ENCODE assay signal across 26 mouse cellular contexts in the genomic region with DNA sequence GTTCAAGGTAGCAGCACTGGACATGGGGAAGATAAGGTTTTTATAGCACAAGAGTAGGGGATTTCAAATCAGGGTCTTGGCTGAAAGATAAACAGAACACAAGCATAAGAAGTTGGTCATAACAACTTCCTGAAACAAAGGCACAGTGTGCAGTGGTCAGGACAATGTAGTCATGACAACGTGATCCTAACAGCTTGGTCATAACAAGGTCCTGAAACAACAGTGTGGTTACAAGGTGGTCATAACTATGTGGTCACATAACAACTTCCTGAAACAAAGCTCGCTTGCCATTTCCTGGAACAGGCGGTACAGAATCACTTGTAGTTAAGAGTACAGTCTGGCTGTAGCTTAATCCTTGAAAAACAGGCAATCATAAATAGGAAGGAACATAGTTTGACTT. TPM values are rescaled to one million over a fixed set of nuclear protein-coding genes. Genes with fewer than 3 reads are reported as not detected.
DNase-seq lines count a peak whose midpoint lies in the region; ATAC-seq and TF ChIP-seq lines count a peak whose summit lies in the region.
"Had no signal": no experiment of that assay in that cellular context is flagged by ENCODE, and none has a peak within 500 bp of the region (broad histone marks: within the 10 kb centered on the region; RNA-seq: fewer than 3 reads in every experiment).

No protein-coding gene starts in this region.

- H3K4me1 ChIP-seq in liver, postnatal 0 days (ENCODE audit: insufficient read depth) = no peaks in the 10 kb centered on the region; the same call in 1 of the 2 replicates
- no peaks in the 10 kb centered on the region for H3K4me1 ChIP-seq in liver, embryonic 12.5 days
- H3K4me1 ChIP-seq: embryonic facial prominence, embryonic 13.5 days; forebrain, embryonic 12.5 days; heart, embryonic 12.5 days; limb, embryonic 13.5 days; liver, embryonic 13.5 days; lung, embryonic 15.5 days; midbrain, embryonic 15.5 days; neural tube, embryonic 15.5 days had no signal

- ATAC-seq in liver, postnatal 0 days = peak; percentile 35; the same call in 1 of the 2 replicates
- no peak for ATAC-seq in liver, embryonic 12.5 days
- peak; percentile 90 for ATAC-seq in common myeloid progenitor, adult 5-6 weeks (replicated peaks; ENCODE audit: low read depth, poor library complexity, severe bottlenecking)
- peak; percentile 88 for ATAC-seq in megakaryocyte progenitor cell, adult 5-6 weeks (replicated peaks; ENCODE audit: poor library complexity)
- ATAC-seq: midbrain, embryonic 15.5 days had no signal

- H3K9me3 ChIP-seq in liver, postnatal 0 days (ENCODE audit: low read length) = no peaks in the 10 kb centered on the region
- H3K9me3 ChIP-seq in liver, embryonic 12.5 days (replicated peaks) = no peaks in the 10 kb centered on the region; the same call in 1 of the 2 replicates
- H3K9me3 ChIP-seq: embryonic facial prominence, embryonic 13.5 days; forebrain, embryonic 12.5 days; liver, embryonic 13.5 days; lung, embryonic 15.5 days; midbrain, embryonic 15.5 days; neural tube, embryonic 15.5 days had no signal

- TF ChIP-seq EP300 in liver, postnatal 0 days (IDR thresholded peaks at IDR 0.05; ENCODE audit: low read depth) = no peak

- no peaks in the 10 kb centered on the region for H3K36me3 ChIP-seq in liver, postnatal 0 days (replicated peaks; ENCODE audit: insufficient read depth, low read length)
- no peaks in the 10 kb centered on the region for H3K36me3 ChIP-seq in liver, embryonic 12.5 days
- no peaks in the 10 kb centered on the region for H3K36me3 ChIP-seq in C2C12 (ENCODE audit: control insufficient read depth, insufficient read depth)
- H3K36me3 ChIP-seq: embryonic facial prominence, embryonic 13.5 days; forebrain, embryonic 12.5 days; G1E; heart, embryonic 12.5 days; limb, embryonic 13.5 days; liver, embryonic 13.5 days; lung, embryonic 15.5 days; midbrain, embryonic 15.5 days; neural tube, embryonic 15.5 days had no signal

- WGBS in liver, postnatal 0 days (ENCODE audit: insufficient replicate concordance) = 25% methylated on average over 3 of the region's 3 CpGs
- WGBS in liver, embryonic 12.5 days (ENCODE audit: insufficient replicate concordance) = 16% methylated on average over 3 of the region's 3 CpGs

- H3K9ac ChIP-seq in liver, postnatal 0 days (replicated peaks) = no peak overlapping the region
- H3K9ac ChIP-seq in liver, embryonic 12.5 days = no peak overlapping the region
- H3K9ac ChIP-seq: embryonic facial prominence, embryonic 13.5 days; forebrain, embryonic 12.5 days; heart, embryonic 12.5 days; limb, embryonic 13.5 days; liver, embryonic 13.5 days; lung, embryonic 15.5 days; midbrain, embryonic 15.5 days; neural tube, embryonic 15.5 days had no signal

- no peak overlapping the region for H3K4me3 ChIP-seq in liver, postnatal 0 days (ENCODE audit: low read depth, low read length)
- no peak overlapping the region for H3K4me3 ChIP-seq in liver, embryonic 12.5 days
- no peak overlapping the region for H3K4me3 ChIP-seq in C2C12 (ENCODE audit: insufficient read depth, poor library complexity, severe bottlenecking)
- H3K4me3 ChIP-seq: embryonic facial prominence, embryonic 13.5 days; erythroblast, embryonic 14.5 days; forebrain, embryonic 12.5 days; heart, embryonic 12.5 days; limb, embryonic 13.5 days; liver, embryonic 13.5 days; lung, embryonic 15.5 days; midbrain, embryonic 15.5 days; neural tube, embryonic 15.5 days had no signal

- no peak for DNase-seq in liver, postnatal 0 days
- DNase-seq in spleen, adult 18-20 months = no peak
- DNase-seq in layer of hippocampus, adult 9-10 months (ENCODE audit: low spot score) = no peak
- DNase-seq in layer of hippocampus, postnatal 14 days (ENCODE audit: low spot score in 2 of 2) = no peak
- DNase-seq: adrenal gland, postnatal 10 days; cerebellum, adult 2 months; cerebellum, postnatal 25 days; embryo, embryonic 11 days; heart, postnatal 10 days; kidney, adult 11 months; liver, embryonic 13.5 days; thymus, postnatal 36 days had no signal

- no peak overlapping the region for H3ac ChIP-seq in C2C12 (ENCODE audit: control insufficient read depth, insufficient read length, low read depth)

- no peaks in the 10 kb centered on the region for H3K79me3 ChIP-seq in C2C12 (ENCODE audit: low read depth)

- H3K27ac ChIP-seq in liver, postnatal 0 days (ENCODE audit: low read depth) = no peak overlapping the region
- no peak overlapping the region for H3K27ac ChIP-seq in liver, embryonic 12.5 days
- H3K27ac ChIP-seq: embryonic facial prominence, embryonic 13.5 days; forebrain, embryonic 12.5 days; kidney, postnatal 0 days; limb, embryonic 13.5 days; liver, embryonic 13.5 days; lung, embryonic 15.5 days; midbrain, embryonic 15.5 days; neural tube, embryonic 15.5 days had no signal

- H3K4me2 ChIP-seq in liver, postnatal 0 days (ENCODE audit: low read depth, low read length) = no peak overlapping the region
- no peak overlapping the region for H3K4me2 ChIP-seq in liver, embryonic 12.5 days
- H3K4me2 ChIP-seq: embryonic facial prominence, embryonic 13.5 days; forebrain, embryonic 12.5 days; heart, embryonic 12.5 days; limb, embryonic 13.5 days; liver, embryonic 13.5 days; lung, embryonic 15.5 days; midbrain, embryonic 15.5 days; neural tube, embryonic 15.5 days had no signal

- 0 out of 2 replicates have a peak, but pooled peaks cover 4% of the 10 kb centered on the region for H3K27me3 ChIP-seq in liver, postnatal 0 days (ENCODE audit: insufficient read depth, low read length)
- peaks cover 60% of the 10 kb centered on the region for H3K27me3 ChIP-seq in liver, embryonic 12.5 days (replicated peaks)
- peaks cover 23% of the 10 kb centered on the region for H3K27me3 ChIP-seq in C2C12 (ENCODE audit: control insufficient read depth, insufficient read depth, insufficient read length)
- H3K27me3 ChIP-seq: forebrain, embryonic 12.5 days; limb, embryonic 13.5 days; lung, embryonic 15.5 days; midbrain, embryonic 15.5 days; neural tube, embryonic 15.5 days had no signal

- no peaks in the 10 kb centered on the region for H3K79me2 ChIP-seq in C2C12 (ENCODE audit: control insufficient read depth, insufficient read depth)

- no peak for TF ChIP-seq CTCF in liver, postnatal 0 days (IDR thresholded peaks at IDR 0.05; ENCODE audit: low read depth)
- no peak for TF ChIP-seq CTCF in C2C12 (IDR thresholded peaks at IDR 0.05; ENCODE audit: control insufficient read depth, insufficient read depth, insufficient read length)

TF ChIP-seq in C2C12, 6 proteins besides CTCF, POLR2A, EP300 and RAD21:
- TF ChIP-seq MYOD1 (IDR thresholded peaks at IDR 0.05; ENCODE audit: control insufficient read depth, insufficient read length, low read depth) (peak; percentile 53), CEBPB (IDR thresholded peaks at IDR 0.05; ENCODE audit: low read depth) (no peak), FOSL1 (IDR thresholded peaks at IDR 0.05; ENCODE audit: insufficient read depth, low read length, poor library complexity, severe bottlenecking) (no peak), MYOG (IDR thresholded peaks at IDR 0.05; ENCODE audit: control insufficient read depth, extremely low read depth, insufficient read length) (no peak)

RNA-seq across cellular contexts. Expression of gene Olfm1, which starts 12.7 kb away (rescaled TPM):
- polyA plus RNA-seq in liver, postnatal 0 days (2015; fragmentation: Nextera tagmentation; extraction: Ambion mirVana) = 2.4 and 3.1 TPM in 2 replicates
- polyA plus RNA-seq in liver, embryonic 12.5 days (2016; fragmentation: Nextera tagmentation; extraction: Ambion mirVana) = 2.9 and 3.3 TPM in 2 replicates
- polyA plus RNA-seq in C2C12 (2012; fragmentation: generic; extraction: Trizol) = 55.2 TPM
- 1.2 TPM in 2 replicates for total RNA-seq in common myeloid progenitor, adult 5-6 weeks (2017)
- total RNA-seq in megakaryocyte progenitor cell, adult 5-6 weeks (2015) = 2.6 and 2.9 TPM in 2 replicates
- 1.8 and 5.4 TPM in 2 replicates for total RNA-seq in megakaryocyte progenitor cell, adult 5-6 weeks (2017)
- 1,000 to 10,000 TPM; 1,124 to 1,184 TPM for total RNA-seq in layer of hippocampus, postnatal 14 days (2021)

Comparison
In these comparisons a context has a peak if more than half of its experiments do, and no peak if none do; other contexts are left out.
1. RNA of gene Olfm1, which starts 12.7 kb away (total RNA-seq): 1,124 to 1,184 TPM in layer of hippocampus, postnatal 14 days; 1.8 to 5.4 TPM in megakaryocyte progenitor cell, adult 5-6 weeks and 1.2 TPM in common myeloid progenitor, adult 5-6 weeks; every median in the first group is over 100 times any median in the second.